Mouse (Mus musculus): ENCODE data around the gene Ltv1.

Ltv1 gene

DNA sequence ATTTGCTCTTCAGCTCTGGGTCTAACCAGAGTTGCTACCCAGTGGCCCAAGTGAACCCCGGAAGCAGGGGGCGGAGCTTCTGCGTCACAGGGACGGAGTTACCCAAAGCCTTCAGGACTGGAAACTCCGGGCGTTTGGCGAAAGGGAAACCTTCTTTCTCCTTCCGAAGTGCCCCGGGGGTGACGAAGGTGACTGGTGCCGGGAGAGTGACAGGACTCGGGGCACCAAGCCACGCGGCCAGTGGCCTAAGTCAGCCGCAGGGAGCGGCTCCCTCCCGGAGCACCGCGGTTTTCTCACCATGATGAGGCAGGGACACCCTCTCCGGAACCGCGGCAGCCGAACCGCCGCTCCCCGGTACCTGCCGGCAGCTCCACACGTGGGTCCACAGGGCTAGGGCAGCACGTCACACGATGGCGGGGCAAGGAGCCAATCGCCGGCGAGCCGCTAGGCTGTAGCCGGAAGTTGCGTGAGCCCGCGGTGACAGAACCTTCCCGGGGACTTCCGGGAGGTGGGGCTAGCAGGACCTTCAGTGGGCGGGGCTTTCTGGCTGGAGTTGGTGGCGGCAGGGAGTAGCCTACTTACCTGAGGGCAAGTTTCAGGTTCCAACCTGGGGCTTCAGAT, at the start of gene Ltv1:
Gene Ltv1, minus strand, starts transcription at position 438 of the 621 bp plus-strand sequence.
- in situ Hi-C loops (cut with MboI; ENCODE audit: unreplicated experiment in 2 of 2): loop anchor here in 1 of 2 experiments (10.0 to 25.0 kb wide), 3 partner anchors 244 to 1494 kb away; partner anchors contain the start of genes Adat2 and Pex3

DNA sequence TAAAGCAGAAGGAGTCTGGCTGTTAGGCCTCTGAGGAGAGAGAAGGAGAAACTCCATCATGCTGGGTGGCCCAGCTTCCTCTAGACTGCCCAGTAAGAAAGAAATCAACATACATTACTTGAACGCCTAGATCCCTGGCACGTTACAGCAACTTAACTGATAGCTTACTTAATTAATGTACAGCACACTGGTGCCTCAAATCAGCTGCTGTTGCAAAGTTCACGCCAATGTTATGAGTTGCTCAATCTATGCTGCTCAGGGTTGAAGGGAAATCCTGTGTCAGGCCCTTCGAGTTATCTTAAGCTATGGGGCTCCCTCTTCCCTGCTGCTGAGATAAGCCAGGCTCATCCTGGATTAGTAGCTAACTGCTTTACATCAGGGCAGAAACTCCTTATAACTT, 47.5 kb upstream of the Ltv1 start:
- in situ Hi-C loops (cut with MboI; ENCODE audit: unreplicated experiment in 2 of 2): no loop called here

DNA sequence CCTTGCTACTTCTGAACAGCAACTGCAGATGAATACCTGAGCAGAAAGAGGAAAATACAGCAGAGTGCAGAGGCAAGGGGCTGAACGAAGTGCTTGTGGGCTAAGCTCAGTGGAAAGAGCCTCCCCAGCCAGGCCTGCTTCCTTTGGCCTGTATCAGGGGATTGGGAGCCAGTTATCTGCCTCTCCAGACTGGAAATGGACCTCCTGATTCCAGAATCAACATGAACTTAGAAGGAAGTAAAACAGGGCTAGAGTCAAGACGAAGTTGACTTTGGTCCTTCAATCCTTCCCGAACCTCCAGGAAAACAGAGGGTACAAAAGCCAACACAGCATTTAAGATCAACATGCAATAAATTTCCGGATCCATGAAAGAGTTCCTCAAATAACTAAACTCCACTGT, 45.2 kb upstream of the Ltv1 start:
- in situ Hi-C loops (cut with MboI; ENCODE audit: unreplicated experiment in 2 of 2): no loop called here

DNA sequence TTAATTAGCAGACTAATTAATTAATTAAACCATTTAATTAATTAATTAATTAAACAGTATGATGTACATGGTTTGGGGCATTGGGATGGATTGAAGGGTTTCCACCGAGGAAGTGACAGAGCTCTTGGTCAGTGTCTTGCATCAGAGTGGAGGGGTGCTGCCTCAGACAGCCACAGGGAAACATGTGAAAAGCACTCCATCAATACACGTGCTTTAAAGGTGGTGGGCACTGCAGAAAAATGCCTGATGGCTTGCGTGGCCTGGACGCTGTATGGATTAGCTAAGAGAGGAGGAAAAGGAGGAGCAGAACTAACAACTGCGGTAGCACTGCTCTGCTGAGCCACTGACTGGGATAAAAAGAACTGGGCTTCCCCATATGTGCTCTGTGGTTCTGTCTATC, 43.9 kb upstream of the Ltv1 start:
- in situ Hi-C loops (cut with MboI; ENCODE audit: unreplicated experiment in 2 of 2): no loop called here

DNA sequence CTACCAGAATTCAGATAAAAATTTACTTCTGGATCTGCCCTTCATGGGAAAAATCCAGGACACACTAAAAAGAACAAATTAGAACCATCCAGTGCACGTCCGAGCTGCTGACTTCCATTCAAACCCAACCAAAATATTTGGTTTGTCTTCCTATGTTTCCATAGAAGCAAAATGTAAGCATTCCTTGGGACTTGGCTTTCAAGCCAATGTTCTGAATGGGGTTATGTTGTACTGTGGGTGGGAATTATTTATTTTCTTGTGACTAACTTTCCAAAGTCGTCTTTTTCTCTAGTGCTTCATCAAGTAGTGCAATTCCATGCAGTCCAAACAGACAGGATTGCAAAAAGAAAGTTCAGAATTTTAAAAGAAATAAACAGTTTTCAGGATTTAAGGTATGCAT, 41.5 kb upstream of the Ltv1 start:
- in situ Hi-C loops (cut with MboI; ENCODE audit: unreplicated experiment in 2 of 2): no loop called here

DNA sequence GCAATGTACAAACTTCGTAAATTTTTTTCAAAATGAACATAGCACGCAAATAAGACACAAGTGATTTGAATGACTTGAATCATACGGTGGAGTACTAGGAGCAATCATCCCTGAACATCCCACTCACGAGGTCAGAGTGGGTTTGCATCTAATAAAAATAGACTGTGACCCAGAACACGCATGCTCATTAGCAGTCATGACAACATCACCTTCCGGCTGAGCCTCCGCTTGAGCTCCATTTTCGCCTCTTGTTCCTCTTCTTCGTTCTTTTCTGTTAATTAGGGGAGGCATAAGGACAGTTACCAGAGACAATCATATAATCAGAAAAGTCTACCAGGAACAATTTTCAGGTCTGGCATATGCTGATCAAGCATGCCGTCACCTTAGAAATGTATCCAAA, 41.0 kb upstream of the Ltv1 start:
- in situ Hi-C loops (cut with MboI; ENCODE audit: unreplicated experiment in 2 of 2): no loop called here

DNA sequence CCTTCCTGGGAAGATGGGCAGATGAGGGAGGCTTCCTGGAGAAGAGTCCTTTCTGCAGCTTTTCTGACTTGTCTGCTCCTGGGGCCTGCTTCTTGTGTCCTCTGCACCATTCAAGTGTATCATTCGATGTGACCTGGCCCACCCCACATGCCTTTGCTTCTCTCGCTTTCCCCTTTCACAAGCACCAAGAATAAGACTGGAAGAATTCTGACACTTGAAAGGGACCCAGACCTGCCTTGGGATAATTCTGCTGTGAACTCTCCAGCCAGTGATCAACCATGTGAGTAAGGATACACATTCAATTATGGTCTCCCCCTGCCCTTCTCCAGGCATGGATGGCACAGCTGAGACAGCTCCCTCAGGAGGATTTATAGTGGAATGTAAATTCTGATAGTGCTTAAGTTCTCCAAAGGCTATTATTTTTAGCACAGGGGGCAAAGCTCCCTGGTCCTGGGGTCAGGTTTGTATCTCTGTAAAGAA, 40.2 kb upstream of the Ltv1 start:
- in situ Hi-C loops (cut with MboI; ENCODE audit: unreplicated experiment in 2 of 2): no loop called here

DNA sequence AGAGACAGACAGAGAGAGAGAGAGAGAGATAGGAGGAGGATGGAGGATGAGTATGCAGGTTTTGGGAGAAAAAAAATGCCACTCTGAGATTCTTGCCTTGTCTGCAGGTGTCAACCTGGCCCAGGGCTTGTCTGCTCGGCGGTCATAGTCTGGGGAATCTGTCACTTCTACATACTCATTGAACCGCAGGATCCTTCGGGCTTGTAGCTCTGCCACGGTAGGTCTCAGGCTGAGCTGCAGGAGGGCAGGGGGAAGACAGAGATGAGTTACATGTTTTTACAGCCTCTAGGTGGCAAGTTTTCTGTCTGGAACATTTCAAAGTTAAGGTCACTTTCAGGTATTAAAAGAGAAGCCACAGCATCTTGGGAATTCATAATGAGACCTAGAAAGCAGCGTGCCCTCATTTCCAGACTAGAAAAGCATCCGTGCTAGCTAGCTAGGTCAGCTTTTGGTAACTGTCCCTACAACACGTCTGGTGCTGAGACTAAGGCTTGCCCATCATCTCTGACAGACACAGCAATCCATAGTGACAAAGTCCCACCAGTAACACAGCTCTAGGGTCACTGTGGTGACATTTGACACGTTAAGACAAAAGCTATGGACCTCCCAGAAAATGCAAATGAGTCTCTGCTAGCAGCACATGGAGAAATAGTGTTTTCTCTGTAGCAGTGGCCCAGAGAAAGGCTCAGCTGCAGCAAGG, 39.6 kb upstream of the Ltv1 start:
- in situ Hi-C loops (cut with MboI; ENCODE audit: unreplicated experiment in 2 of 2): no loop called here

DNA sequence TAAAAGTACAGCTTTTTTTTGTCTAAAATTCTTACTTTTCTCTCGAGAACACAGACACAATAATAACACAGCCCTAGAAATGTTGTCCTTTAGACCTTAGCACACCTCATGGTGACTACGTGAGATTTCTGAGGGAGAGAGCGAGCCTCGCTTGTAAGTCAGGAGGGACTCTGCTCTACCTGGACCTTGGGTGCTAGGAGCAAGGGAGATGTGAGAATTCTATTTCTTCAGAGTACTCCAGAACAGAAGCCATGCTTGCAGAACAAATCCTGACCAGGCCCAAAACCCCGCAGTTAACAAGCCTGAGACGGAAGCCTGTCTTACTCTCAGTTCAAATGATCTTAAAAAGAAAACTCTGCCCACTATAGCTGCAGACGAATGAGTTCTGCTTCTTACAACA, 37.7 kb upstream of the Ltv1 start:
- in situ Hi-C loops (cut with MboI; ENCODE audit: unreplicated experiment in 2 of 2): no loop called here

DNA sequence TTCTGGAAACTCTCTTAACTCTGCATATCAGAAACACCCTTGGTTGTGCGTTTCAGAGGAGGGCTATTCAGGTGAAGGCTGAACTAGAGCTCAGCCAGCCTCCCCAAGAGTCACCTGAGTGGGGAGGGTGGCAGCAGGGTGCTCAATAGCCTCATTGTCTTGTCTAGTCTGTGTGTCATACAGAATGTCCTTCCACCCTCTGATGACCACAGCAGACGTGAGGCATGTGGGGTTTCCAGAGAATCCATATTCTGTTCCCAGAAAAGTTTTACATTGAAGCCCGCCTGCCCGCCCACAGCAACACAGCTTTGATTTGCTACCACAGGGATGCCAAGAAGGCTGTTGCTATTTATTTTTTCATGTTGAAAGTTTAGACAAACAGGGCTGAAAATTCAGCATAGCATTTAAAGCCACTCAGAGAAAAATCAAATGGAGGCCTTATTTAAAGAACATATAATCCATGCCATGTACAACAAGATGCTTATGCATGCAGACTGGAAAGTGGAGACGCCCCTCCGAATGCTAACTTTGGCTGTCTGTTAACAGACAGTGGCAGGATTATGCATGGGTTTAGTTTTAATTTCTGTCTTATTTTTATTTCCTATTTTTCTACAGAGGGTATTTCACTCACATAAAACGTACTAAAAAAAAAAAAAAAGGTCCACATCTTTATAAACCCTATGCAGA, 32.6 kb upstream of the Ltv1 start:
- in situ Hi-C loops (cut with MboI; ENCODE audit: unreplicated experiment in 2 of 2): no loop called here

DNA sequence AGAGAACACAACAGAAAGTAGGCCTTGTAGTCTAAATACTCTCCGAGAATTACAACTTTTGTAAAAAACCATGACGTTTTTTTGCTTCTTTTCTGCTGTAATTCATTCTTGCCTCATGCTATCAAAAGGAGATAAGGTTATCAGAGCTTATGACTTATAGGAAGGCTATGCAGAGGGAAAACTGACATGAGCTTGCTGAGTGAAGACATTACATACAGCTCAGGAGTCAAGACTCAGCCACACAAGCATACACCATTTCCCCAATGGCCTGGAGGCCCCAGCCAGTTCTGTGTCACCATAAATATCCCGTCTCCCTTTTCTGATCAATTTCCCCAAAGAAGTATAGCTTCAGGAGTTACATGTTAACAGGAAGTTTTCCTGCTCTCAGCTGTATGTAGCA, 29.2 kb upstream of the Ltv1 start:
- in situ Hi-C loops (cut with MboI; ENCODE audit: unreplicated experiment in 2 of 2): no loop called here

DNA sequence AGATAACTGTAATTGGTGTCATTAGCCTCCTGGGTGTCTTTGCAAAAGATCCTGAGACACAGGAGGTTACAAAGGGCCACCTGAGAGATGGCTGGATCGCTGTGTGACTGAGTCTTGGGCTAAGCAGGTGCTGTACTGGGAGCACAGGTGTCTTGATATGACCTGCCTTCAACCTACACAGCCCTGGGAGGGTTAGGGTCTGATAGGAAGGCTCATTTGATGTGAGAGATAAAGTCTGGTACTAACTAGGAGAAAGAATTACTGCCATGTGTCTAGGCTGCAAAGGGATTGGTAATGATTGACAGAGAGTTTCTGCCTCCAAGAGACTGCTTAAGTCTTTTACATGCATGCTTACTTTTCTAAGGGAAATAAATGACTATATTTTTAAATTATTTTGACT, 27.1 kb upstream of the Ltv1 start:
- in situ Hi-C loops (cut with MboI; ENCODE audit: unreplicated experiment in 2 of 2): no loop called here

DNA sequence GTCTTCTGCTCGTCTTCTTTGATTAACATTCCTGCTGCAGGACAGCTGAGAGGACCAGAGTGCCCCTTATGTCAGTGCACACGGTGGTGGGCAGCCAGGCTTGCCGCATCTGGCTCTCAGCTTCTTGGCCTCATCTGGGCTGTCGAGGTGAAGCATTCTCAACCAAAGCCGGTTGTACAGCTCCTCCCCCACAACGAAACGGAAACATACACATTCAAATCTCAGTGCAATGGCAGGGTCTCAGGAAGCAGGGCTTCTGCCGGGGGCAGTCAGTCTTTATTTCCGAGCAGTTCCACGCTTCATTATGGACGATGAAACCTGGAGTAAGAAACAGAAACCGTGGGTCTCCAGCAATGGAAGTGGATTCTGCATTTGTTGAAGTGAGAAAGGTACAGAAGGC, 21.0 kb upstream of the Ltv1 start:
- in situ Hi-C loops (cut with MboI; ENCODE audit: unreplicated experiment in 2 of 2): no loop called here

DNA sequence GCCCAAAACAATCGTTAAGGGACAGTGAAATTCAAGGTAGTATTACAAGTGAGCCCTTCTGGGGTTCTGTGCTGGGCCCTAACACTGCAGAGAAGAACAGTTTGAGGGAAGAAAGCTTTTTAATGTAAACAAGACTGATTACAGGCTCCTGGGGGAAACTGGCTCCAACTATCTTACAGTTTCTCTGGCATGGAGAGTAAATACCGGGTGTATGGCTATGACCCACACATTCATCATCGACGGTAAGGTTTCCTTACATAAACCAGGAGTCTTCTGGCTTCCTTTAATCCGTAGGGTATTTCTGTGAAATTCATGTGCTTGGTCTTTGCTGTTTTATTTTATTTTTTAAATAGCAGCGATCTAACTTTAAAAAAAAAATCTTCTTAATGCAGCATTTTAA, 19.9 kb upstream of the Ltv1 start:
- in situ Hi-C loops (cut with MboI; ENCODE audit: unreplicated experiment in 2 of 2): no loop called here

DNA sequence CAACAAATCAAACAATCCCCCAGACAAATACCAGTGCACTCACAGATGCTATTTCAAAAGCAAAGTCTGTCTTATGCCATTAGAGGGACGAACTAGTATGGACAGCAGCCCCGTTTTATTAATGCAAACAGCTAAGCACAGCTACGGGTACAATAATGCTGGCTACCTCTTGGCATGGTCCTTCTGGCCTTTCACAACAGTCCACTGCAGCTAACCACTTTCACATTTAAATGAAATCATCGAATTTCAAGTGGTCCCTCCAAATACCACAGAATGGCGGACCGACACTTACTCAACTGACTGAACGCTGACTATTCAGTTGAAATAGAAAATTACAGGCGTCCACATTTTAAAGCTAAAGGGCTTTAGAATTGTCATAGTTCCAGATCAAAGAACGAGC, 19.4 kb upstream of the Ltv1 start:
- in situ Hi-C loops (cut with MboI; ENCODE audit: unreplicated experiment in 2 of 2): no loop called here

DNA sequence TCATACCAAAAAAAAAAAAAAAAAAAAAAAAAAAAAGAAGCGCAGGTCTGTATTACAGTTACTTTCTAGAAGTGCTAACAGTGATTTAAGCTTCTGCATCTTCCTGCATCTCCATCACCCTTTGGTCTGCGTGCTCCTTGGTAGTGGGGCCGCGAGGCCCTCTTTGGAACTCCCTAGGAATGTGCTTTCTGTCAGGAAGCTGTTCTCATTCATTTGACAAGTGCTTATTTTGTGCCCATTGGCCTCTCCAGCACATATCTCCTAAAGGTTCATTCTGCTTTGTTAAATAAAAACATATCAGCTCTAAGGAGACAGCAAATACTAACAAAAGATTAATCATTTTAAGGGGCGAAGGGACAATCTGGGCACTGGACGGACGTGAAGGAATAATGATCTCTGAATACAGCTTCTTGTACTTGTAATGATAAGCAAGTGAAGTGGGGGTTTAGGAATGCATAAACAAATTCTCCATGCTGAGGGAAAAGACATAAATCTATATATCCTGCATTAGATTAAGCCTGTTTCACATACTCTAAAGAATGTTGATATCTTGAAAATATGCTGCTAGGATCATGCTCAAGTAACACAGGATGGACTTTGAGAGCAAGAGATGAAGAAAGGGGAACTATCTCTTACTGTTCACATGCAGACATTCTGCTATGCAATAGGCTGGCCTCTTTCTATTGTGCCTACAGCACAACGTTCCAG, 17.1 kb upstream of the Ltv1 start:
- in situ Hi-C loops (cut with MboI; ENCODE audit: unreplicated experiment in 2 of 2): no loop called here

DNA sequence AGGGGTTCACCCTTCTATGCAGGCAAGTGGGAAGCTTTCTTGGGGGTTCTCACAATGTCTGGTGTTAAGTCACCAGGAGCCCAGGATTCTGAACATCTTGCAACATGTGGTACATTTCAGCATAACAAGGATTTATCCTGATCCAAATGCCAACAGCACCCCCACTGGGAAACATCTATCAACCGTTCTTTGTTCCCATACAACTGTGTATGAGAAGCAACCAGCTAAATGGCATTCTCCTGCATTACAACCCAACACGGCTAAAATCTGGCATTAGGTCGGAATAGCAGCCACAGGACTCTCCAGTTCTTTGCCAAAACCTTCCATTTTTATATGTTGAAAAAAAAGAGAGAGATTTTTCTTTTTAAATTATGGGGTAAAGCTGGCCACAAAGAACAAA, 16.5 kb upstream of the Ltv1 start:
- in situ Hi-C loops (cut with MboI; ENCODE audit: unreplicated experiment in 2 of 2): no loop called here

DNA sequence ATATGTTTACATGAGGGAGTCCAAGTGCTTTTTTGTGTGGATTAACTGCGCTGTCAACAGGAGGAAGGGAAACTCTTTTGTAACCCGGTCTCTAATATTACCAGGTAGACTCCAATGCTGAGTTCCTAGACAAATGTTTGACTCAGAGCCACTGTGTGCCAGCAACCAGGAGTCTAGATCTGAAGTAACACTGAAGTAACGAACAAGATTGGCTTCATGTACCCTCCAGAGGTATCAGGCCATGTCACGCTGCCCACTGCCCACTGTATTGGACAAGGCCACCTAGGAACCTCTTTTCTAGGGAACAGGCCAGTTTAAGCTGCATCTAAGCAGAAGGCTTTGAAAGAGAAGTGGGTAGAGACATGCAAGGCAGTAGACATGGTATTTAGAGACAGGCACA, 16.1 kb upstream of the Ltv1 start:
- in situ Hi-C loops (cut with MboI; ENCODE audit: unreplicated experiment in 2 of 2): no loop called here

DNA sequence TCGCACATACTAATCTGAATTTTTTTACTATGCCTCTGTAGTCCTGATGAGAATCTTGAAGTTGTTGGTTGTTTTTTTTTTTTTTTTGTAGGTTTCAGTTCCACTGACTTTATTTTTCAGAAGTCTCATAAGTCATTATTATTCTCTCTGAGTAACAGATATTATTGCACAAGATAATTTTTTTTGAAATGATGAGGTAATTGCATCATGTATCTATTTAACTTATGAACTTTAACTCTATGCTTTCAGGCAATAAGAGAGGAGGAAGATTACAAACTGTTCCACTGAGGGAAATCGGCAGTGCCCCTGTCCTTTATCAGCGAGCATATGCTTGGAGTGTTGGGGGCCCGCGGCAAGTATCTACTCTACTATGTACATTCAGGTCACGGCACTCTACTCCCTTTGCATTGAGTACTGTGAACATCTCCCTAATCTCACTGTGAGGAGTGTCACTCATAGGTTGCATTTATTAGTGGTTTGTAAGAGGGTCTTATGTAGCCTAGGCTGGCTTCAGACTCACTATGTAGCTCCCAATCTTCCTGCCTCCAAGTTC, 8.8 kb upstream of the Ltv1 start:
- in situ Hi-C loops (cut with MboI; ENCODE audit: unreplicated experiment in 2 of 2): no loop called here

DNA sequence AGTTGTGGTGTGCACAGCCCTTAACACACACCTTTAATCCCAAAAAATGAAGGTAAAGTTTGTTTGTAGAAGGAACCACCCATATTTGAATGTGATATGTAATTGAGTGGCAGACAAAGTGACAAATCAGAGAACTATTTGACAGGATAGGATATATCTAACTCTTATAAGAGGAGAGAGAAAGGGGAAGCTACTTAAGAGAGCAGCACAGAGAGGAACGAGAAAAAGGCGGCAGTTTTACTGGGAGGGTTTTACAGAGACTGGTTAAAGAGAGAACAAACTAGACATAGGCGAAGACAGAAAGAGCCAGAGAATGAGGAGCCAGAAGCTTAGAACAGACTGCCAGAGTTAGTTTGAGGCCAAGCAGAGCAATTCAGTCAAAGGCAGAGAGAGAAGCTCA, 7.9 kb upstream of the Ltv1 start:
- in situ Hi-C loops (cut with MboI; ENCODE audit: unreplicated experiment in 2 of 2): no loop called here

DNA sequence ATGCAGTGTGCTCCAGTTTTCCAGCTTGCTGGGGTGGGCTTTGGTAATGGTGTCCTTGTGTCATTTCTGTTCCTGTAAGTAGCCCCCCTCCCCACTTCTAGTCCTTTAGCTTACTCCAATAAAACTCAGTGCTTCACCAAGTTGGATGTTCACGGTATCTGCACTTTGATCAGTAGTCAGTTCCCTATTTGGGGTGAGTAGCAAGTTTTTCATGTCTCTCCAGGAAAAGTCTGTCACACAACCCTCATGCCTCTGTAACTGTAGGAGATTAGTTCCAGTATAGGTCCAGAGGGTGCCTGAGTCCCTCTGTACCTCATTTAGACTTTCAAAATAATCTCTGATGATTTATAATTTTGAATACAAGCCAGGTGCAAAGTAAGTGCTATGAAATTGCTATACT, 6.3 kb upstream of the Ltv1 start:
- in situ Hi-C loops (cut with MboI; ENCODE audit: unreplicated experiment in 2 of 2): loop anchor here in 1 of 2 experiments (10.0 to 25.0 kb wide), 3 partner anchors 238 to 1488 kb away; partner anchors contain the start of genes Adat2 and Pex3

Measured in v-Abl transformed pro-B cells (cell line).